Mouse (Mus musculus): ENCODE results near the gene Gm20388. TPM values are rescaled to one million over a fixed set of nuclear protein-coding genes. Genes with fewer than 3 reads are reported as not detected.

Gm20388 gene
- 0.99 and 7.4 TPM in 2 replicates for polyA plus RNA-seq (2015; fragmentation: Nextera tagmentation; extraction: Ambion mirVana)

DNA sequence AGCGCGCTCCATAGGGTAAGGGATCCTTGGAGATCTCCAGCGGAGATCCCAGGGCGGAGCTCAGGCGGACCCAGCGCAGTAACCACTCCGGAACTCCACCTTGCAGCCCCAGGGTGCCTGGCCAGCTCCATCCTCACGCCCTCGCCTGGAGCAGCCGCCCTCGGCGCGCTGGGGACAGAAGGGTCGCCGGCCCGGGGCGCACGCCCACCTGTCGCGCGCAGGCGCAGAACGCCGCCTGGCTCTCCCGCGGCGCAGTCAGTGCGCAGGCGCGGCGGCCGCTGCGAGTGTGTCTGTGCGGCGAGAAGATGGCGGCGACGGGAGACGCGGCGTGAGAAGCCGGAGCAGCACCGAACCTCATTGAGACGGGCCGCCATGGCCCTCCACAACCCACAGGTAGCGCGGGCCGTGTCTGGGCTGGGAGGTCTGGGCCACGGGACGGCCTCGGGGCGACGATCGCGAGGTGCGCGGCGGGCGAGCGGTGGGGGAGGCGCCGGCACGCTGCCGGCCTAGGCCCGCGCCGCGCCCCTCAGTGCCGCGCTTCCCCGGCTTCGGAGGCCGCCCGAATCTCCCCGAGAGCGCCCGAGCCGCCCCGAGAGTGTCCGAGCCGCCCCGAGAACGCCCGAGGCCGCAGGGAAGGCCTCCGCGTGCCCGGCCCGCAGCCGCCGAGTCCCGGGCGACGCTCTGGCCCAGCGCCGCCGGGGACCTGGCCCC is at the start of gene Gm20388:
Gm20388 (plus strand) TSS at position 295 of the 711 bp plus-strand sequence.
- peak within 1 kb of the TSS; percentile 97 for H3K27ac ChIP-seq
- peaks cover 52% of the 10 kb centered on the region for H3K4me1 ChIP-seq
- H3K9me3 ChIP-seq (replicated peaks), result no peaks in the 10 kb centered on the region
- no peaks in the 10 kb centered on the region for H3K36me3 ChIP-seq
- H3K4me3 ChIP-seq (replicated peaks), result peak within 1 kb of the TSS; percentile 89
- WGBS, result under 1% methylated on average over 94 of the region's 97 CpGs
- H3K4me2 ChIP-seq, result peak within 1 kb of the TSS; percentile 96
- peak within 1 kb of the TSS; percentile 93 for H3K9ac ChIP-seq
- no peaks in the 10 kb centered on the region for H3K27me3 ChIP-seq
- ATAC-seq (replicated peaks; ENCODE audit: low FRiP score), result peak; percentile 96

DNA sequence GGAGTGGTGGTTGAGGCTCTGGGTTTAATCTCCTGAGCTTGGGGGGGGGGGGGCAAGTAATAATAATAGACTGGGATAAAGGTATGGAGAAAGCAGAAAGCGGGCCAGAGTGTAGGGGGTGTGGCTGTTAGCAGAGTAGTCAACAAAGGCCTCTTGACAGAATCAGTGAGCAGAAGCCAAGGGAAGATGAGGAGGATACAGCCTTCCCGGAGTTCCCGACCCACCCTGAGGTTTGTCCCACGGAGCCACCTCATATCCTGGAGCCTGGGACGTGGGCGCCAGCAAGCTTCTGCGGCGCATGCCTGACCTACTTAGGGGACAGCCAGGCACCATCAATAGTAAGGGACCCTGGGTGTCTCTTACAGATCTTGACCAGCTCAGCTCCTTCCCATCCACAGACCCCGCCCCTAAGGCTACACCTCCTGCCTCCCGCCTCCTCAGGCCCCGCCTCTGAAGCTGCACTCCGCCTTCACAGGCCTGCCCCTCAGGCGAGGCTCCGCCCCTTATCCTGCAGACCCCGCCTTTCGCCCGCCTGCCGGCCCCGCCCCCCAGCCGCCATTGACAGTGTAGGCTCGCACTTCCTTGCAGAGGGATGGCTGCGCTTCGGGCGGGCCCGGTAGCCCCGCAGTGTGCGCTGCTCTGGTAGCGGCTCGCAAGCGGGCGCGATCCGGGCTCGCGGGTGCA is 48.8 kb upstream of the Gm20388 start, which contains the start of gene Klhl36:
Klhl36 (plus strand) TSS at position 561 of the 684 bp plus-strand sequence.
- Histone ChIP-seq H3K4me2 (peak within 1 kb of the TSS; percentile 94), H3K4me1 (peaks cover 19% of the 10 kb centered on the region), H3K27me3 (0 out of 2 replicates have a peak, but pooled peaks cover 10% of the 10 kb centered on the region), H3K9me3 (replicated peaks) (no peaks in the 10 kb centered on the region), H3K4me3 (replicated peaks) (peak within 1 kb of the TSS; percentile 91), H3K9ac (peak within 1 kb of the TSS; percentile 89), H3K36me3 (no peaks in the 10 kb centered on the region), H3K27ac (peak within 1 kb of the TSS; percentile 79)
- under 1% methylated on average over 35 of the region's 35 CpGs for WGBS
- peak; percentile 97 for ATAC-seq (replicated peaks; ENCODE audit: low FRiP score)

DNA sequence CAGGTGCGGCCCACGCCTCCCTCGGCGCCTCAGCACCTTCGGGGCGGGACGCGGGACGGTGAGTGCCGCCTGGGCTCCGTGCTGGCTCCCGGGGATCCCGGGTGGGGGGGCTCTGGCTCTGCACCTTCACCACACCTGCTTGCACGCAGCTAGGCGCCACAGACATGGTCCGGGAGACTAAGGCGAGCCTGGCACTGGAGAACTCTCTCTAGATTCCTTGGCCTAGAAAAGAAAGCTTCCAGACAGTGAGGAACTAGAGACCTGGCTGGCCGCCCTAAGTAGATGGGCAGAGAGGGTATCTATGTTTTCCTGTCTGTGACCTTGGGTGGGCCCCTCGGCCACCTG is 48.3 kb upstream of the Gm20388 start:
- Histone ChIP-seq H3K9me3 (replicated peaks) (no peaks in the 10 kb centered on the region), H3K9ac (peak overlapping the region; percentile 89), H3K36me3 (no peaks in the 10 kb centered on the region), H3K4me3 (replicated peaks) (peak overlapping the region; percentile 91), H3K27ac (peak overlapping the region; percentile 79), H3K4me1 (peaks cover 19% of the 10 kb centered on the region), H3K4me2 (peak overlapping the region; percentile 94), H3K27me3 (0 out of 2 replicates have a peak, but pooled peaks cover 10% of the 10 kb centered on the region)
- ATAC-seq (replicated peaks; ENCODE audit: low FRiP score), result peak; percentile 77
- under 1% methylated on average over 19 of the region's 19 CpGs for WGBS

- H3K4me2 ChIP-seq, result peak overlapping the region; percentile 94
- no peaks in the 10 kb centered on the region for H3K9me3 ChIP-seq (replicated peaks)
- no peak for ATAC-seq (replicated peaks; ENCODE audit: low FRiP score)
- WGBS, result 8% methylated on average over 6 of the region's 6 CpGs
- no peaks in the 10 kb centered on the region for H3K36me3 ChIP-seq
- peaks cover 19% of the 10 kb centered on the region for H3K4me1 ChIP-seq
- H3K4me3 ChIP-seq (replicated peaks), result peak overlapping the region; percentile 91
- H3K9ac ChIP-seq, result peak overlapping the region; percentile 89
- H3K27me3 ChIP-seq, result 0 out of 2 replicates have a peak, but pooled peaks cover 10% of the 10 kb centered on the region
- peak overlapping the region; percentile 79; the same call in 1 of the 2 replicates for H3K27ac ChIP-seq
Observed at GRCm38 (mm10) chr8:119862749-119863148, 47.9 kb upstream of the Gm20388 start.

DNA sequence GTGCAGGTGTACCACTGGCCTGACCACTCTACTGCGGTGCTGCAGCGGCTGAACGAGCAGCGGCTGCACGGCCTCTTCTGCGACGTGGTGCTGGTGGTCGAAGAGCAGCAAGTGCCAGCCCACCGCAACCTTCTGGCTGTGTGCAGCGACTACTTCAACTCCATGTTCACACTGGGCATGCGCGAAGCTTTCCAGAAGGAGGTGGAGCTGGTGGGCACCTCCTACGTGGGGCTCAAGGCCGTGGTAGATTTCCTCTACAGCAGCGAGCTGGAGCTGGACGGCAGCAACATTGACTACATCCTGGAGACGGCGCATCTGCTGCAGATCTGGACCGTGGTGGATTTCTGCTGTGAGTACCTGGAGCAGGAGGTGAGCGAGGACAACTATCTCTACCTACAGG is 41.0 kb upstream of the Gm20388 start:
- no peak overlapping the region for H3K4me3 ChIP-seq (replicated peaks)
- H3K9ac ChIP-seq, result no peak overlapping the region
- no peaks in the 10 kb centered on the region for H3K4me1 ChIP-seq
- H3K27me3 ChIP-seq, result no peaks in the 10 kb centered on the region
- WGBS, result 74% methylated on average over 20 of the region's 20 CpGs
- H3K36me3 ChIP-seq, result peaks cover 45% of the 10 kb centered on the region
- peaks cover 9% of the 10 kb centered on the region for H3K9me3 ChIP-seq (replicated peaks)
- no peak for ATAC-seq (replicated peaks; ENCODE audit: low FRiP score)
- H3K4me2 ChIP-seq, result no peak overlapping the region
- no peak overlapping the region for H3K27ac ChIP-seq

GRCm38 (mm10) chr8:119873181-119873580 is 37.5 kb upstream of the Gm20388 start:
- 97% methylated on average over 1 of the region's 1 CpGs for WGBS
- peaks cover 64% of the 10 kb centered on the region for H3K36me3 ChIP-seq
- no peak overlapping the region for H3K4me3 ChIP-seq (replicated peaks)

DNA sequence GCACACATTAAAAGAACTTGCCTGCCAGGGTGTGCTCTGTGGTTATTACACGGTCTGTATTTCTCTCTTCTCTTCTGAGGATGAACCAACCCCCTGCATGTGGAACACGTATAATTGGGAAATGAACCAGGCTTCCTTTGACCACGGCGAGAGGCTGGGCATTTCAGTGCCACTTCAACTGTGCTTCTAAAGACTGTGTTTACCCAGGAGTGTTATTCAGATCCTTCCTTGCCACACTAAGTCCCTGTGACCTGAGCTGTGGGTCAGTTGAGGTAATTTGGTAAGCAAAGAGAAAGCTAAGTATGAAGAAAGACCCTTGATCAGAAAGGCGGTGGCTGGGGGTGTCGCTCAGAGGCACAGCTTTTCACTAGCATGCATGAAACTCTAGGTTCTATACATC is 29.3 kb upstream of the Gm20388 start:
- Histone ChIP-seq H3K4me1 (peaks cover 16% of the 10 kb centered on the region; the same call in 1 of the 2 replicates), H3K9ac (no peak overlapping the region), H3K27me3 (no peaks in the 10 kb centered on the region), H3K4me3 (replicated peaks) (no peak overlapping the region), H3K4me2 (no peak overlapping the region), H3K27ac (peak overlapping the region; percentile 68), H3K9me3 (replicated peaks) (no peaks in the 10 kb centered on the region), H3K36me3 (peaks cover 13% of the 10 kb centered on the region)
- WGBS, result 79% methylated on average over 6 of the region's 6 CpGs
- ATAC-seq (replicated peaks; ENCODE audit: low FRiP score), result no peak

More at GRCm38 (mm10) chr8:119873181-119873580, 37.5 kb upstream of the Gm20388 start:
- Histone ChIP-seq H3K9ac (no peak overlapping the region), H3K27ac (no peak overlapping the region), H3K4me1 (no peaks in the 10 kb centered on the region), H3K27me3 (no peaks in the 10 kb centered on the region), H3K4me2 (no peak overlapping the region), H3K9me3 (replicated peaks) (peaks cover 9% of the 10 kb centered on the region)
- ATAC-seq (replicated peaks; ENCODE audit: low FRiP score), result no peak

- WGBS, result 53% methylated on average over 8 of the region's 8 CpGs
- H3K9ac ChIP-seq, result no peak overlapping the region
- peak; percentile 46; the same call in 1 of the 2 replicates for ATAC-seq (replicated peaks; ENCODE audit: low FRiP score)
- peak overlapping the region; percentile 68; the same call in 1 of the 2 replicates for H3K27ac ChIP-seq
- H3K4me3 ChIP-seq (replicated peaks), result no peak overlapping the region
- H3K9me3 ChIP-seq (replicated peaks), result no peaks in the 10 kb centered on the region
- no peaks in the 10 kb centered on the region for H3K27me3 ChIP-seq
- peaks cover 7% of the 10 kb centered on the region; the same call in 1 of the 2 replicates for H3K36me3 ChIP-seq
- peaks cover 16% of the 10 kb centered on the region; the same call in 1 of the 2 replicates for H3K4me1 ChIP-seq
- H3K4me2 ChIP-seq, result no peak overlapping the region
Observed at GRCm38 (mm10) chr8:119881917-119882316, 28.7 kb upstream of the Gm20388 start.

- 89% methylated on average over 7 of the region's 7 CpGs for WGBS
- no peak overlapping the region for H3K4me3 ChIP-seq (replicated peaks)
- H3K4me2 ChIP-seq, result no peak overlapping the region
- no peak overlapping the region for H3K9ac ChIP-seq
- H3K27ac ChIP-seq, result no peak overlapping the region
- H3K27me3 ChIP-seq, result no peaks in the 10 kb centered on the region
- no peaks in the 10 kb centered on the region for H3K9me3 ChIP-seq (replicated peaks)
- peaks cover 4% of the 10 kb centered on the region; the same call in 1 of the 2 replicates for H3K36me3 ChIP-seq
- peaks cover 16% of the 10 kb centered on the region; the same call in 1 of the 2 replicates for H3K4me1 ChIP-seq
- ATAC-seq (replicated peaks; ENCODE audit: low FRiP score), result no peak
Observed at GRCm38 (mm10) chr8:119883281-119883680, 27.4 kb upstream of the Gm20388 start.

- peaks cover 16% of the 10 kb centered on the region; the same call in 1 of the 2 replicates for H3K4me1 ChIP-seq
- H3K27ac ChIP-seq, result peak overlapping the region; percentile 72
- no peaks in the 10 kb centered on the region for H3K27me3 ChIP-seq
- H3K4me3 ChIP-seq (replicated peaks), result no peak overlapping the region
- 34% methylated on average over 3 of the region's 3 CpGs for WGBS
- no peak overlapping the region for H3K9ac ChIP-seq
- ATAC-seq (replicated peaks; ENCODE audit: low FRiP score), result peak; percentile 91
- H3K4me2 ChIP-seq, result no peak overlapping the region; the same call in 1 of the 2 replicates
- no peaks in the 10 kb centered on the region for H3K36me3 ChIP-seq
- no peaks in the 10 kb centered on the region for H3K9me3 ChIP-seq (replicated peaks)
Observed at GRCm38 (mm10) chr8:119885612-119886011, 25.0 kb upstream of the Gm20388 start.

DNA sequence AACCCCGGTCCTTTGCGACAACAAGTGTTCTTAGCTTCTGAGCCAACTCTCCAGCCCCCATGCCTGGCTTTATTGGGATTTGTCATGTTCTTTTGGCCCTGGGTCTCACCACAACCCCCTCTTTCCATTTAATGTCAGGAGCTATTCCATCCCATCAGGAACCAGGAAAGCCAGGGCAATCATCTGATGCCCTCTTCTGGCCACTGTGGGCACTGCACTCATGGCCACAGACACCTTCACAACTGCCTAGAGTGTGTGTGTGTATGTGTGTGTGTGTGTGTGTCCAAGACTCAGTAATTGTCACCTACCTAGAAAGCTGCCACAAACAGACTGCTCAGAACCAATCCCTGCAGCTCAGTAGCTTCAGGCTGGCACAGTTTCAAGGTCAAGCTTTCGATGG is 23.5 kb upstream of the Gm20388 start:
- Histone ChIP-seq H3K9ac (no peak overlapping the region), H3K9me3 (replicated peaks) (no peaks in the 10 kb centered on the region), H3K36me3 (no peaks in the 10 kb centered on the region), H3K4me1 (peaks cover 8% of the 10 kb centered on the region; the same call in 1 of the 2 replicates), H3K27ac (no peak overlapping the region), H3K4me2 (no peak overlapping the region), H3K4me3 (replicated peaks) (no peak overlapping the region), H3K27me3 (no peaks in the 10 kb centered on the region)
- WGBS, result 93% methylated on average over 3 of the region's 3 CpGs
- no peak for ATAC-seq (replicated peaks; ENCODE audit: low FRiP score)

DNA sequence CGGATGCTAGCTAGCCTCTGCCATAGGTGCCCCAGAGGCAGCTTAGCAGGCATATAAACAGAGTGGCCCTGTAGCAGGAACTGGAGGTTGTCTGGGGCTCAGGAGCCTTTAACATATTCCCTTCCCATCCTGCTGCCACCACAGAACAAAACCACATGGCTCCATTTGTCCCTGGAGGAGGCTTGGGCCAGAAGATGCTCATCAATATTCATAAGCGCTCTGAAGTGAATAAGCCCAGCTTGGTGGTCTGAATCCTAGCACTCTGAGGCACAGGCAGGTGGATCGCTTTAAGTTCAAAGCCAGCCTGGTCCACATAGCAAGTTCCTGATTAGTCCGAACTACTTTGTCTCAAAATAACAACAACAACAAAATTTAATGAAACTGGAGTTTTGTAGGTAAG is 22.6 kb upstream of the Gm20388 start:
- 70% methylated on average over 4 of the region's 4 CpGs for WGBS
- H3K9me3 ChIP-seq (replicated peaks), result no peaks in the 10 kb centered on the region
- H3K27me3 ChIP-seq, result no peaks in the 10 kb centered on the region
- H3K4me1 ChIP-seq, result peaks cover 8% of the 10 kb centered on the region; the same call in 1 of the 2 replicates
- no peak overlapping the region for H3K27ac ChIP-seq
- no peak overlapping the region for H3K4me3 ChIP-seq (replicated peaks)
- H3K36me3 ChIP-seq, result no peaks in the 10 kb centered on the region
- no peak for ATAC-seq (replicated peaks; ENCODE audit: low FRiP score)
- no peak overlapping the region for H3K4me2 ChIP-seq
- H3K9ac ChIP-seq, result no peak overlapping the region
